Mouse (Mus musculus): ENCODE results near the gene Olfr481. TPM values are rescaled to one million over a fixed set of nuclear protein-coding genes. Genes with fewer than 3 reads are reported as not detected.

The Olfr481 gene
- polyA plus RNA-seq (2015; fragmentation: Illumina TruSeq; extraction: RNeasy Lipid Tissue Mini Kit (QIAGEN cat#74804); ENCODE audit: low read depth, low replicate concordance): not detected

GRCm38 (mm10) chr7:108079555-108079954 is at the start of gene Olfr481:
Olfr481 (plus strand) TSS chr7:108079855.

GRCm38 (mm10) chr7:108033889-108034288 is 45.8 kb upstream of the Olfr481 start, which contains the start of gene Olfr478:
Olfr478 (minus strand) TSS chr7:108033989.

GRCm38 (mm10) chr7:108050393-108050792 is 29.3 kb upstream of the Olfr481 start, which contains the start of gene Olfr479:
Olfr479 (plus strand) TSS chr7:108050693.

GRCm38 (mm10) chr7:108067246-108067645 is 12.4 kb upstream of the Olfr481 start, which contains the start of gene Olfr480:
Olfr480 (minus strand) TSS chr7:108067346.

GRCm38 (mm10) chr7:108097486-108097885 is 17.8 kb downstream of the Olfr481 start, which contains the start of gene Olfr482:
Olfr482 (minus strand) TSS chr7:108097586.

GRCm38 (mm10) chr7:108100549-108100948 is 20.9 kb downstream of the Olfr481 start, which contains the start of gene Olfr483:
Olfr483 (plus strand) TSS chr7:108100849.

GRCm38 (mm10) chr7:108127349-108127748 is 47.7 kb downstream of the Olfr481 start, which contains the start of gene Olfr484:
Olfr484 (minus strand) TSS chr7:108127449.

Other genes with a start within 250 kb of the Olfr481 start
- not detected for gene Olfr470, start 232.4 kb upstream of the Olfr481 start, polyA plus RNA-seq (2015; fragmentation: Illumina TruSeq; extraction: RNeasy Lipid Tissue Mini Kit (QIAGEN cat#74804); ENCODE audit: low read depth, low replicate concordance)
- gene Olfr472, start 182.0 kb upstream of the Olfr481 start, polyA plus RNA-seq (2015; fragmentation: Illumina TruSeq; extraction: RNeasy Lipid Tissue Mini Kit (QIAGEN cat#74804); ENCODE audit: low read depth, low replicate concordance): not detected
- not detected for gene Olfr473, start 149.4 kb upstream of the Olfr481 start, polyA plus RNA-seq (2015; fragmentation: Illumina TruSeq; extraction: RNeasy Lipid Tissue Mini Kit (QIAGEN cat#74804); ENCODE audit: low read depth, low replicate concordance)
- gene Olfr474, start 125.2 kb upstream of the Olfr481 start, polyA plus RNA-seq (2015; fragmentation: Illumina TruSeq; extraction: RNeasy Lipid Tissue Mini Kit (QIAGEN cat#74804); ENCODE audit: low read depth, low replicate concordance): not detected
- not detected for gene Olfr476, start 115.1 kb upstream of the Olfr481 start, polyA plus RNA-seq (2015; fragmentation: Illumina TruSeq; extraction: RNeasy Lipid Tissue Mini Kit (QIAGEN cat#74804); ENCODE audit: low read depth, low replicate concordance)
- gene Olfr477, start 93.2 kb upstream of the Olfr481 start, polyA plus RNA-seq (2015; fragmentation: Illumina TruSeq; extraction: RNeasy Lipid Tissue Mini Kit (QIAGEN cat#74804); ENCODE audit: low read depth, low replicate concordance): not detected
- not detected for gene Olfr478, start 45.9 kb upstream of the Olfr481 start, polyA plus RNA-seq (2015; fragmentation: Illumina TruSeq; extraction: RNeasy Lipid Tissue Mini Kit (QIAGEN cat#74804); ENCODE audit: low read depth, low replicate concordance)
- not detected for gene Olfr479, start 29.2 kb upstream of the Olfr481 start, polyA plus RNA-seq (2015; fragmentation: Illumina TruSeq; extraction: RNeasy Lipid Tissue Mini Kit (QIAGEN cat#74804); ENCODE audit: low read depth, low replicate concordance)
- gene Olfr480, start 12.5 kb upstream of the Olfr481 start, polyA plus RNA-seq (2015; fragmentation: Illumina TruSeq; extraction: RNeasy Lipid Tissue Mini Kit (QIAGEN cat#74804); ENCODE audit: low read depth, low replicate concordance): not detected
- gene Olfr482, start 17.7 kb downstream of the Olfr481 start, polyA plus RNA-seq (2015; fragmentation: Illumina TruSeq; extraction: RNeasy Lipid Tissue Mini Kit (QIAGEN cat#74804); ENCODE audit: low read depth, low replicate concordance): not detected
- gene Olfr483, start 21.0 kb downstream of the Olfr481 start, polyA plus RNA-seq (2015; fragmentation: Illumina TruSeq; extraction: RNeasy Lipid Tissue Mini Kit (QIAGEN cat#74804); ENCODE audit: low read depth, low replicate concordance): not detected
- not detected for gene Olfr484, start 47.6 kb downstream of the Olfr481 start, polyA plus RNA-seq (2015; fragmentation: Illumina TruSeq; extraction: RNeasy Lipid Tissue Mini Kit (QIAGEN cat#74804); ENCODE audit: low read depth, low replicate concordance)
- not detected for gene Olfr485, start 80.0 kb downstream of the Olfr481 start, polyA plus RNA-seq (2015; fragmentation: Illumina TruSeq; extraction: RNeasy Lipid Tissue Mini Kit (QIAGEN cat#74804); ENCODE audit: low read depth, low replicate concordance)
- gene Olfr486, start 92.9 kb downstream of the Olfr481 start, polyA plus RNA-seq (2015; fragmentation: Illumina TruSeq; extraction: RNeasy Lipid Tissue Mini Kit (QIAGEN cat#74804); ENCODE audit: low read depth, low replicate concordance): not detected
- not detected for gene Olfr487, start 134.8 kb downstream of the Olfr481 start, polyA plus RNA-seq (2015; fragmentation: Illumina TruSeq; extraction: RNeasy Lipid Tissue Mini Kit (QIAGEN cat#74804); ENCODE audit: low read depth, low replicate concordance)
- not detected for gene Olfr488, start 178.5 kb downstream of the Olfr481 start, polyA plus RNA-seq (2015; fragmentation: Illumina TruSeq; extraction: RNeasy Lipid Tissue Mini Kit (QIAGEN cat#74804); ENCODE audit: low read depth, low replicate concordance)
- gene Olfr490, start 209.1 kb downstream of the Olfr481 start, polyA plus RNA-seq (2015; fragmentation: Illumina TruSeq; extraction: RNeasy Lipid Tissue Mini Kit (QIAGEN cat#74804); ENCODE audit: low read depth, low replicate concordance): not detected
- not detected for gene Olfr491, start 233.6 kb downstream of the Olfr481 start, polyA plus RNA-seq (2015; fragmentation: Illumina TruSeq; extraction: RNeasy Lipid Tissue Mini Kit (QIAGEN cat#74804); ENCODE audit: low read depth, low replicate concordance)
- gene Olfr492, start 243.8 kb downstream of the Olfr481 start, polyA plus RNA-seq (2015; fragmentation: Illumina TruSeq; extraction: RNeasy Lipid Tissue Mini Kit (QIAGEN cat#74804); ENCODE audit: low read depth, low replicate concordance): not detected

Measured in brain, adult 10 weeks (tissue).